Mouse (Mus musculus) heart, postnatal 0 days (tissue): ENCODE results near the gene Leng8. TPM values are rescaled to one million over a fixed set of nuclear protein-coding genes. Genes with fewer than 3 reads are reported as not detected.
A peak's percentile ranks its signal among the peaks of the same experiment; 100 is the strongest.

Source experiments
- ATAC-seq: fragments of 200-750 bp; cut with Nextera tagmentation; 2 replicates; pipeline ENCODE4 v1.8.0; 2017; ENCODE audit warnings: low read depth, moderate number of reproducible peaks, moderate library complexity; ENCODE audit not compliant: insufficient read depth
- DNase-seq: peaks from one replicate; pipeline ENCODE4 v3.0.0-alpha.2; 2016; ENCODE audit warnings: low spot score
- H3K27ac ChIP-seq: fragments of 300-500 bp; sonication (generic); 2 replicates; pipeline ENCODE4 v1.5.1; 2014; ENCODE audit warnings: low read depth, mild to moderate bottlenecking
- H3K27me3 ChIP-seq: fragments of 300-500 bp; sonication (generic); 2 replicates; pipeline ENCODE4 v1.6.1; 2014; ENCODE audit warnings: low read length, mixed read lengths; ENCODE audit not compliant: control insufficient read depth, insufficient read depth
- H3K36me3 ChIP-seq: fragments of 300-500 bp; sonication (generic); replicated peaks from 2 replicates; pipeline ENCODE4 v1.6.1; 2014; ENCODE audit warnings: low read length, mixed read lengths; ENCODE audit not compliant: control insufficient read depth, insufficient read depth
- H3K4me1 ChIP-seq: fragments of 300-500 bp; sonication (generic); 2 replicates; pipeline ENCODE4 v1.6.1; 2014; ENCODE audit warnings: antibody characterized with exemption; ENCODE audit not compliant: control insufficient read depth, insufficient read depth
- H3K4me2 ChIP-seq: fragments of 300-500 bp; sonication (generic); 2 replicates; pipeline ENCODE4 v1.6.1; 2014; ENCODE audit warnings: low read depth, mild to moderate bottlenecking, low read length, moderate library complexity
- H3K4me3 ChIP-seq: fragments of 300-500 bp; sonication (generic); 2 replicates; pipeline ENCODE4 v1.5.1; 2014; ENCODE audit warnings: low read depth, low read length
- H3K9ac ChIP-seq: fragments of 300-500 bp; sonication (generic); replicated peaks from 2 replicates; pipeline ENCODE4 v1.6.1; 2014; ENCODE audit warnings: low read depth, low read length, mixed read lengths
- H3K9me3 ChIP-seq: fragments of 300-500 bp; sonication (generic); replicated peaks from 2 replicates; pipeline ENCODE4 v1.6.1; 2016; ENCODE audit warnings: low read length; ENCODE audit not compliant: control insufficient read depth
- CTCF ChIP-seq: IDR thresholded peaks from 2 replicates; pipeline ENCODE4 v1.5.1; 2016; ENCODE audit warnings: antibody characterized with exemption, control low read depth, low read depth
- EP300 ChIP-seq: IDR thresholded peaks from 2 replicates; pipeline ENCODE4 v1.6.1; 2016; ENCODE audit warnings: antibody characterized with exemption, low read depth
- WGBS: fragments of 180-500 bp; shearing (Covaris S2); extraction: QIAGEN DNeasy Blood & Tissue Kit; methylation state at CpG from one replicate; pipeline ENCODE4 v1.1.7; 2014; 5-methylcytosine and 5-hydroxymethylcytosine counted together
- polyA plus RNA-seq: library from polyadenylated mRNA; unstranded; fragments of >200 nt; fragmentation: Nextera tagmentation; extraction: Ambion mirVana; gene quantifications from 2 replicates; pipeline ENCODE4 v1.2.1, GENCODE M21; 2015
- total RNA-seq: library from RNA; depleted of rRNA; stranded (reverse); fragments of >200 nt; gene quantifications from 2 replicates; pipeline ENCODE4 v1.2.3, GENCODE M21; 2014; ENCODE audit warnings: low replicate concordance

The Leng8 gene
- total and polyA plus RNA-seq, 2 experiments from 2014 or later, result 16.0 to 112 TPM

DNA sequence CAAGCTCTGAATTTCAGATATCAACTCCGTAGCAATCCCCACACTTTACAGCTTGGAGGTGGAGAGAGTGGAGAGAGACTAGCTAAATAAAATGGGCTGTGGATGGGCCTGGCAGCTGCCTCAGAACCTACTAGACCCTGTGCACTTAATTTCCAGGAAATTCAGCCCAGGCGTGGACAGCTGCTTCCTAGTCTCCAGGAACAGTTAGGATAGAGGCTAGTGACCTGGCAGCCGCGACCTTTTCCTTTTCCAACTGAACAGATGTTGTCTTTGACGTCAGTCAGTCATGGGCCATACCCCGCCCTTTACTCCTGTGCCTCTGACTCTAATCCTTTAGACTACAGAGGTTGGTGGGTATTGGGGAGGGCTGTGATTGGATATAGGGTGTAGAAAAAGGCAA lies 8.0 kb upstream of the Leng8 start:
- H3K4me2 ChIP-seq, result no peak overlapping the region
- peak overlapping the region; percentile 30; the same call in 1 of the 2 replicates for H3K27ac ChIP-seq
- ATAC-seq (peak; percentile 39), DNase-seq (peak; percentile 32)
- TF ChIP-seq CTCF (no peak), EP300 (no peak)
- 41% methylated on average over 6 of the region's 6 CpGs for WGBS
- H3K4me3 ChIP-seq, result no peak overlapping the region
- H3K36me3 ChIP-seq, result no peaks in the 10 kb centered on the region
- H3K9ac ChIP-seq, result peak overlapping the region; percentile 21; the same call in 1 of the 2 replicates
- no peaks in the 10 kb centered on the region for H3K9me3 ChIP-seq
- H3K27me3 ChIP-seq, result no peaks in the 10 kb centered on the region
- H3K4me1 ChIP-seq, result peaks cover 8% of the 10 kb centered on the region; the same call in 1 of the 2 replicates

DNA sequence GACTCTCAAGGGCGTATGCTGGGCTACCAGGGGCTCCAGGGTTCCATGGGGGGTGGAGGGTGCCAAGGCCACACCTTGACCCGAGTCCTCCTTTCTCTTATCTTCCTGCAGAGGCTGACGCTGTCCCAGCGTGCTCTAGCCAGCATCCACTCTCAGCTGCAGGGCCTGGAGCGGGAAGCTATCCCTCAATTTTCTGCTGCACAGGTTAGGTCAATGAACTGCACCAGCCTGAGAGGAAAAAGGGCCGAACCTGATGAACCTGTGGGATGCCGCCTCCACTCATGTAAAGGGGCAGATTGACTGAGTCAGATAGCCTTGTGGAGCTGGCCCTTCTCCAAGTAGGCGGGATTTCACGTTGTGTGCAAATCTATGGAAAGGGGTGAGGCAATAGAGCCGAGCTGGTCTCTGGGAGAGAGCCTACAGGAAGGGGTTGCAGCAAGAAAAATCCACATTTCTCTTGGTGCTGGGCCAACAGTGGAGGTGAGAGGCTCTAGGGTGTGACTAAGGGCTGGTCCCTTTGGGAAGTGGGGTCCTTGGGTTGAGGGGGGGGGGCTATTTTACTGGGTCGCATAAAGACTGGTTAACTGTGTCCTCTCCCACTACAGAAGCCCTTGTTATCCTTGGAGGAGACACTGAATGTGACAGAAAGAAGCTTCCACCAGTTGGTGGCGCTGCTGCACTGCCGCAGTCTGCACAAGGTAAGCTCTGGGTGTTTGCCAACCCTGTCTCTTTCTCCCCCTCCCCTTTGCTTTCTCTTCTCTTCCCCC lies 6.0 kb upstream of the Leng8 start:
- Histone ChIP-seq H3K27me3 (no peaks in the 10 kb centered on the region), H3K4me3 (no peak overlapping the region), H3K4me2 (no peak overlapping the region), H3K9me3 (no peaks in the 10 kb centered on the region), H3K9ac (no peak overlapping the region), H3K27ac (no peak overlapping the region), H3K4me1 (no peaks in the 10 kb centered on the region; the same call in 1 of the 2 replicates), H3K36me3 (no peaks in the 10 kb centered on the region)
- no peak for TF ChIP-seq EP300
- TF ChIP-seq CTCF, result peak; percentile 90
- DNase-seq (peak; percentile 69), ATAC-seq (peak; percentile 52; the same call in 1 of the 2 replicates)
- WGBS, result 29% methylated on average over 13 of the region's 13 CpGs

DNA sequence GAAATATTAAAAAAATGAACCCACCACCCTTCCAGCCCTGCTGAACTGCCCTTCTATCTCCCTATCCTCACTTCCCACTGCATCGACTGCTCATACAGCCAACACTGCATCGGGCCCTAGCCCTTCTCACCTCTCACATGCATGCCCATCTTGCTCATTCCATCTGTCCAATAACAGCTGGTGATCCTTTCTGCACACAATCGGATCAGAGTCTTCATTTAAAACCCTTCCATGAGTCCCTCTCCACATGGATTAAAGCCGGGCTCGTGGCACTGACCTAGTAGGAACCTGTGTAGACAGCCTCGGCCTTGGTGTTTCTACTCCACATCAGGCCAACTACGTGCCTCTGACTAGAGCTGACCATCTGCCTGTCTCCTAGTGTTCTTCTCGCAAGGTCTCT lies 4.9 kb upstream of the Leng8 start:
- Histone ChIP-seq H3K4me2 (no peak overlapping the region), H3K9ac (no peak overlapping the region), H3K27me3 (no peaks in the 10 kb centered on the region), H3K4me3 (no peak overlapping the region), H3K36me3 (no peaks in the 10 kb centered on the region), H3K27ac (no peak overlapping the region), H3K9me3 (no peaks in the 10 kb centered on the region), H3K4me1 (no peaks in the 10 kb centered on the region; the same call in 1 of the 2 replicates)
- no peak for TF ChIP-seq EP300
- no peak for DNase-seq
- WGBS, result 76% methylated on average over 8 of the region's 8 CpGs
- ATAC-seq, result no peak

DNA sequence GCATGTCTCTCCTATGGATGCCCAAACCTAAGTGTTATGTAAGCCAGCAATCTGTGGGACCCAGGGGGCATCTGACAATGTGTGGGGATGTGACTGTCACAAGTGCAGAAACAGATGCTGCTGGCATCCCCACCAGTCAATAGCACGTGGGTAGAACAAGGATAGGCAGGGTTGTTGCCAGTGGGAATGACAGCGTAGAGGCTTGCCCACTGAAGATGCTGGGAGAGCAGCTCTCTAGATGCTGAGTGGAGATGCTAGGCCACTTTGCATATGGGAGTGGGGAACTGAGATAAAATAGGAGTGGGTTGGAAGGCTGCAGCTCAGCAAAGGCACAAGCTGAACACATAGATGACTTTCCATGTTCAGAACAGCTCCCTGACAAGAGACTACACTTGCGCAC lies 4.3 kb upstream of the Leng8 start:
- peaks cover under 1% of the 10 kb centered on the region; the same call in 1 of the 2 replicates for H3K4me1 ChIP-seq
- no peak overlapping the region for H3K4me3 ChIP-seq
- ATAC-seq (no peak), DNase-seq (no peak)
- H3K4me2 ChIP-seq, result no peak overlapping the region
- H3K9me3 ChIP-seq, result no peaks in the 10 kb centered on the region
- 87% methylated on average over 3 of the region's 3 CpGs for WGBS
- H3K27me3 ChIP-seq, result no peaks in the 10 kb centered on the region
- no peak overlapping the region for H3K27ac ChIP-seq
- no peak overlapping the region for H3K9ac ChIP-seq
- no peaks in the 10 kb centered on the region for H3K36me3 ChIP-seq
- no peak for TF ChIP-seq CTCF
- no peak for TF ChIP-seq EP300

DNA sequence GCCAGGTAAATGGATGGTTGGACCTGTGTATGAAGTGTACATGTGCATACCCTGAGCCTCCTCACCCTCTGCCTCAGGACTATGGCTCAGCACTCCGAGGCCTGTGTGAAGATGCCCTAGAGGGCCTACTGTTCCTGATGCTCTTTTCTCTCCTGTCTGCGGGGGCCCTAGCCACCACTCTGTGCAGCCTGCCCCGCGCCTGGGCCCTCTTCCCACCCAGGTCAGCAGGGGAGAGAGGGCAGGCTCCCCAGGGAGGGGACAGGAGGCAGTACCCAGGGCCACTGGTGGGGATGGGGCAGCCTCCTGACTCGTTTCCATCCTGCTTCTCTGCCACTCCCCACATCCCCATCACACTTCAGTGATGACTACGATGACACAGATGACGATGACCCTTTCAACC lies 3.8 kb upstream of the Leng8 start:
- no peaks in the 10 kb centered on the region for H3K27me3 ChIP-seq

More for the DNA sequence above, 3.8 kb upstream of the Leng8 start:
- no peak overlapping the region for H3K4me3 ChIP-seq
- no peak for DNase-seq
- no peaks in the 10 kb centered on the region for H3K9me3 ChIP-seq
- TF ChIP-seq EP300 (no peak), CTCF (no peak)
- 75% methylated on average over 7 of the region's 7 CpGs for WGBS
- no peak overlapping the region for H3K27ac ChIP-seq
- no peak for ATAC-seq
- no peaks in the 10 kb centered on the region for H3K36me3 ChIP-seq
- H3K9ac ChIP-seq, result no peak overlapping the region
- H3K4me2 ChIP-seq, result no peak overlapping the region
- H3K4me1 ChIP-seq, result peaks cover 5% of the 10 kb centered on the region; the same call in 1 of the 2 replicates
